Mouse (Mus musculus): Measurements from ENCODE around the gene Bsnd.
A peak's percentile ranks its signal among the peaks of the same experiment; 100 is the strongest.

The Bsnd gene

GRCm38 (mm10) chr4:106483215-106483727, 8.8 kb downstream of the Bsnd start:
- DNase-seq (ENCODE audit: low spot score): no peak

- no peak for DNase-seq (ENCODE audit: low spot score)
Measured at GRCm38 (mm10) chr4:106480545-106480944, 11.5 kb downstream of the Bsnd start.

GRCm38 (mm10) chr4:106474241-106474640, 17.8 kb downstream of the Bsnd start:
- DNase-seq (ENCODE audit: low spot score): peak; percentile 53

- peak; percentile 63 for DNase-seq (ENCODE audit: low spot score)
Measured at GRCm38 (mm10) chr4:106472335-106472734, 19.7 kb downstream of the Bsnd start.

- DNase-seq (ENCODE audit: low spot score): no peak
Measured at GRCm38 (mm10) chr4:106470921-106471320, 21.2 kb downstream of the Bsnd start.

GRCm38 (mm10) chr4:106467420-106468110, 24.5 kb downstream of the Bsnd start:
- DNase-seq (ENCODE audit: low spot score): no peak

DNA sequence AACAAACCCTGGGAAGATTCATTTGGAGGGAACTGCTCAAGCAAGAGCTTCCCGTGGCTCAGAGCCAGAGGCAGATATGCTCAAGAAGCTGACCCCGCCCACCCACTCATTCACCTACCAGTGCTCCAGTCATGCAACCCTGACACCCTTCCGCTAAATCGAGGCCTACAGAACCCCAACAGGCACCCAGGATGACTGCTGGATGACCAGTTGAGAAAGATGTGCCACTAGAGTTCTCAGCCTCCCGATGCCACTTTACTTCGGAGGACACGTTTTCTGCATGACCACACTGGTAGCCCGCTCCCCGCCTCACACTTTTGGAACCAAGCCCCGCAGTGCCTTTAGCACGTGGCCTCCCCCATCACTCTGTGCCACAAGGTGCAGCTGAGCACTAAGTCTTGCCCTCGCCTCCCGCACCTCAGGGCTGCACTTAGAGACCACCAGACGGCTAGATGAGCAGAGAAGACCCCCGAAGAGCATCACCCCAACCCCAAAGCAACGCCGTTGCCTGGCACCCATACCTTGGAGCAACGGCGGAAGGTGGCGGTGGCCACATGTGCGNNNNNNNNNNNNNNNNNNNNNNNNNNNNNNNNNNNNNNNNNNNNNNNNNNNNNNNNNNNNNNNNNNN, 28.8 kb downstream of the Bsnd start:
- DNase-seq (ENCODE audit: low spot score): no peak

DNA sequence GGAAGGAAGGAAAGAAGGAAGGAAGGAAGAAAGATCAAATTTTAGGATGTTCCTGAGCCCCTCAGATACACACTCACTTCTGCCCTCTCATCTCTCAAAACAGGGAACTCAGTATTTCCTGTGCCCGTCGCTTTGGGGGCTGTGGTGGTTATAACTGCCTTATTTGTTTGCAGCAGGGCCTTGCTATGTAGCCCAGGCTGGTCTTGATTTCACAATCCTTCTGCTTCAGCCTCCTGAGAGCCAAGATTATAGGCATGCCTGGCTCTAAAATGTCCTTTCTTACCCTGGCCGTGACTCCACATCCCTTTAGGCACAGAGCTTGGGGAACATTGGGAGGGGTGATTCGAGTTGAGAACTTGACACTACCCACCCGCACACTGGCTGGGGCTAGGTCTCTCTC, 29.6 kb downstream of the Bsnd start:
- DNase-seq (ENCODE audit: low spot score): no peak

- no peak for DNase-seq (ENCODE audit: low spot score)
Measured at GRCm38 (mm10) chr4:106462016-106462415, 30.1 kb downstream of the Bsnd start.

DNA sequence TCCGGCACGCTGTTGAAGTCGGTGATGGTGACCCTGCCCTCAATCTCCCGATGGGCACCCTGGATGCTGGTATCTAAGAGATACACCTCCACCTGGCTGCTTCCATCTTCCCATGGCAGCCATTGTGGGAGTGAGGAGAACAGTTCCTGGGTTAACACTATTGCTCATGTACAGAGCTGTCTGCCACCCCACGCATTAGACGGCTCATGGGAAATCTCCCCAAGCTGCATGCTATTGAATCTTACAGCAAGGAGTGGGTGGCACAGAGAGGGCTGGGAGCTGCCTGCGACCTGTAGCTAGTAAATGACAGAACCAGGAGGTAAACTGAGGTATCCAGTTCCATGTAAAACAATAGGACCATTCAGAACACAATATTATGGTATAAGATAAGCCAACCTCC, 37.5 kb downstream of the Bsnd start:
- no peak for DNase-seq (ENCODE audit: low spot score)

DNA sequence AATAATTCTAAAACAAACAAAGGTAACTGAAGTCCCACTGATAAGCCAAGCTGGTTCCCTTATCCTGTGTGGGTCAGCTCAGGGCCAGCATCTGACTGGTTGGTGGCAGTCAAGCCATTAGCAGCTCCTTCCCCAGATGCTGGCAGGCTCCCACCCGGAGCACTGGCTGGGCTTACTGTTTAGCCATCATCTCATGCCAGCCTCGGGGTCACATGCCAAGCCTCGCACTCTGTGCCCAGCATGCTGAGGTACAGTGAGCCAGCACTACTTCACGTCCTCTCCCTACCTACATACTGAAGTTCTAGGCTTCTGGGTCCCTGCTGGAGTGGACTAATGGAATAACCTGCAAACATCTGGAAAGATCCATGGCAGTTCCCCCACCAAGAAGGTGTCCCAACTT, 38.6 kb downstream of the Bsnd start:
- DNase-seq (ENCODE audit: low spot score): no peak

GRCm38 (mm10) chr4:106453108-106453507, 39.0 kb downstream of the Bsnd start:
- no peak for DNase-seq (ENCODE audit: low spot score)

GRCm38 (mm10) chr4:106452401-106452800, 39.7 kb downstream of the Bsnd start:
- no peak for DNase-seq (ENCODE audit: low spot score)

DNA sequence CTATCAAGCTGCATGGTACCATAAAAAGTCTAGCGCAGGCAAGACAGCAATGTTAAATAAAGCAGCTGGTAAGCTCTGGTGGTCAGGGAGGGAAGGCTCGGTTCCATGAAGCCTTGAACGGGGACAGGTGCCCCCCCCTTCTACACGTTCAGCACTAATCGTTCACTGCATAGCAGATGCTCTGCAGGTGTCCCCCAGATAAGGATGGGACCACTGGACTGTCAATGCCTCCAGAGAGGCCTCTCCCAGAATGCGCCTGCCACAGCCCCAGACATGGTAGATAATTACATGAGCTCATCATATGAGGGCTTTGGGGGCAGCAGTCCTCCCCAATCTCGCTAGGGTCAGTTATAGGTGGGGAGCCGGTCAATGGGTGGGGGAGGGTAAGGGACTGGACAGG, 42.8 kb downstream of the Bsnd start:
- no peak for DNase-seq (ENCODE audit: low spot score)

DNA sequence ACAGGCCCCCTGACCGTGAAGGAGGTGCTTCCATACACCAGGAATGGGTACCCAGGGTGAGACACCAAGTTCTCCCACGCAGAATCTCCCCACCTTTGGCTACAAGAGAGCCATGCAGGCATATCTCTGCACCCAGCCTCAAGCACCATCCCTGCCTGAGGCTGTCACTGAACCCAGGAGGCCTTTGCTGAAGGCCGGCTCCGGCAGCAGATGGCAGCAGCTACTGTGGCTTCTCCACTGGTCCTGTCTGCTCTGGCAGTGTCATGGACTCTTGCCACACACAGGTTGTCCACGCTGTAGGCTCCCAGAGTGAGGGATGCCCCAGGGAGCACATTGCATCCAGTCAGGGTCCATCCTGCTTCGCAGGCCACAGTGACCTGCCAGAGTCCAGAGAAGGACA, 48.9 kb downstream of the Bsnd start:
- DNase-seq (ENCODE audit: low spot score): no peak

GRCm38 (mm10) chr4:106438763-106439162, 53.3 kb downstream of the Bsnd start:
- DNase-seq (ENCODE audit: low spot score): no peak

- no peak for DNase-seq (ENCODE audit: low spot score)
Measured at GRCm38 (mm10) chr4:106437207-106437606, 54.9 kb downstream of the Bsnd start.

DNA sequence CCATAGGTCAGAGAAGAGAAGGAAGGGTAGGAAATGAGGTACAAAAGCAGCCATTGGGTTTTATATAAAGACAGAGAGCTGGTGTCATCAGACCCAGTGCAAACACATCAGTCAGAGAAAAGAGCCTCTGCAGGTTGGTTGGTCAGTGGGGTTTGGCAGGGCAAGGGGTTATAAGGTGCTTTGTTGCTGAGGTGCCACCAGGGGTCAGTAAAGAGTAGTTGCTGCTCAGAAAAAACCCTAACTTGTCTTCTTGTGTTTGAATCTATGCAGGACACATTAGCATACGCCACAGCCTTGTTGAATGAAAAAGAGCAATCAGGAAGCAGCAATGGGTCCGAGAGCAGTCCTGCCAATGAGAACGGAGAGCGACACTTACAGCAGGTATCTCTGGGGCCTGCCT, 55.6 kb downstream of the Bsnd start:
- no peak for DNase-seq (ENCODE audit: low spot score)

- no peak for DNase-seq (ENCODE audit: low spot score)
Measured at GRCm38 (mm10) chr4:106435426-106435825, 56.7 kb downstream of the Bsnd start.

All from urinary bladder, postnatal 14 days (tissue).